Mouse (Mus musculus) heart, adult 2 months (tissue): Measurements from ENCODE around the gene Dmgdh.

Source experiments
- CTCF ChIP-seq: fragments of 200-600 bp; IDR thresholded peaks from 2 replicates; pipeline ENCODE4 v1.8.1; 2022; ENCODE audit warnings: antibody characterized with exemption, mild to moderate bottlenecking, moderate library complexity
- EP300 ChIP-seq: fragments of 200-500 bp; IDR thresholded peaks from 2 replicates; pipeline ENCODE4 v1.6.1; 2011; ENCODE audit warnings: low read depth, low read length, control low read depth; ENCODE audit not compliant: insufficient read depth
- POLR2A ChIP-seq: fragments of 200-500 bp; IDR thresholded peaks from 2 replicates; pipeline ENCODE4 v1.6.1; 2011; ENCODE audit warnings: mild to moderate bottlenecking, low read depth, low read length, control low read depth; ENCODE audit not compliant: insufficient read depth

DNA sequence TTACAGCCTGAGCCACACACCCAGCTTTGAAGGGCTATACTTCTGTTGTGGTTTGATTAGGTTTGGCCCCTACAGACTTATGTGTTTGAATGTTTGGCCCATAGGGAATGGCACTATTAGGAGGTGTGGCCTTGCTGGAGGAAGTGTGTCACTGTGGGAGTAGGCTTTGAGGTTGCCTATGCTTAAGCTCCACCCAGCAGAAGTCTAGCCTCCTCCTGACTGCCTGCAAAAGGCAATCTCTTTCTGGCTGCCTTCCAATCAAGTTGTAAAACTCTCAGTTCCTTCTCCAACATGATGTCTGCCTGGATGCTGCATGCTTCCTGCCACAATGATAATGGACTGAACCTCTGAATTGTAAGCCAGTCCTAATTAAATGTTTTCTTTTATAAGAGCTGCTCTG is 9.1 kb downstream of the Dmgdh start:
- no peak for TF ChIP-seq CTCF
- TF ChIP-seq POLR2A, result no peak
- TF ChIP-seq EP300, result no peak
